Mouse (Mus musculus): ENCODE data around the gene Crybb2.
"Not testable (repeated sequence)": the region's sequence is repeated elsewhere in the genome, so short reads cannot be mapped to it uniquely, and the experiment has no call there.

Gene Crybb2

GRCm38 (mm10) chr5:113070017-113070416, at the start of gene Crybb2:
Crybb2 (minus strand) TSS chr5:113070117.
- DNase-seq: no peak

DNA sequence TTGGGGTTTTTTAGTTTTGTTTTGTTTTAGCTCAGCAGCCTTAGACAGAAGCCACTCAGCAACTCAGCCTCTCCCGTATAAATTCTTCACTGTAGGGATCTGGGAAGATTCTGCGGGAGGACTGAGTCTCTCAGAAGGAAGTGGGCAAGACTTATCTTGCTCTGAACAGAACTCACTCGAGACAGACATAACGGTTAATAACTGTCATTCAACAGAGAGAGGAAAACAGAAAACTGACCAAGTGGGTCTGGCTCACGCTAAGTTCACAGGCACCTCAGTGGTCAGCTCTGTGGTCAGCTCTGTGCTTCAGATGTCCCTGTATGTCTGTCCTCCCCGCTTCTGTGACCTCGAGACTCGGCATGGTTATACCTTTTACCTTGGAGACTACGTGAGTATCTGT, 49.4 kb upstream of the Crybb2 start:
- DNase-seq: no peak

DNA sequence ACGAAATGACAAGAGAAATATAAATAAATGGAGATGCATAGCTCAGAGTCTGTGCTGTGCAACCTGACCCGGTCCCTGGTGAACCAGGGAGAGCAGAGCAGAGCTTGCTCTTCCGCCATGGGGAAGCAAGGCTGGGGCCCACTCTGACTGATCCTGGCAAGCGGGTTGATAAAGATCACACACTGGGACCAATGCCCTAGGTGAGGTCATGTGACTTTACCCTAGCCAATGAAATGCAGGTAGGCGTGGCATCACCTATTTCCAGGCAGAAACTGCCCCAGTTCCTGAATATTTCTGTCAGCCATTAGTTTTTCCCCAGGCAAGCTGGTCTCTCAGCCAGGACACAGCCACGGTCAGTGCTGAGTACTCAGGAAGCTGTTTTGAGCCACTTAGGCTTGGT, 48.8 kb upstream of the Crybb2 start:
- DNase-seq: no peak

GRCm38 (mm10) chr5:113117361-113117760, 47.4 kb upstream of the Crybb2 start:
- no peak for DNase-seq

- DNase-seq: no peak
Observed at GRCm38 (mm10) chr5:113115896-113116295, 46.0 kb upstream of the Crybb2 start.

DNA sequence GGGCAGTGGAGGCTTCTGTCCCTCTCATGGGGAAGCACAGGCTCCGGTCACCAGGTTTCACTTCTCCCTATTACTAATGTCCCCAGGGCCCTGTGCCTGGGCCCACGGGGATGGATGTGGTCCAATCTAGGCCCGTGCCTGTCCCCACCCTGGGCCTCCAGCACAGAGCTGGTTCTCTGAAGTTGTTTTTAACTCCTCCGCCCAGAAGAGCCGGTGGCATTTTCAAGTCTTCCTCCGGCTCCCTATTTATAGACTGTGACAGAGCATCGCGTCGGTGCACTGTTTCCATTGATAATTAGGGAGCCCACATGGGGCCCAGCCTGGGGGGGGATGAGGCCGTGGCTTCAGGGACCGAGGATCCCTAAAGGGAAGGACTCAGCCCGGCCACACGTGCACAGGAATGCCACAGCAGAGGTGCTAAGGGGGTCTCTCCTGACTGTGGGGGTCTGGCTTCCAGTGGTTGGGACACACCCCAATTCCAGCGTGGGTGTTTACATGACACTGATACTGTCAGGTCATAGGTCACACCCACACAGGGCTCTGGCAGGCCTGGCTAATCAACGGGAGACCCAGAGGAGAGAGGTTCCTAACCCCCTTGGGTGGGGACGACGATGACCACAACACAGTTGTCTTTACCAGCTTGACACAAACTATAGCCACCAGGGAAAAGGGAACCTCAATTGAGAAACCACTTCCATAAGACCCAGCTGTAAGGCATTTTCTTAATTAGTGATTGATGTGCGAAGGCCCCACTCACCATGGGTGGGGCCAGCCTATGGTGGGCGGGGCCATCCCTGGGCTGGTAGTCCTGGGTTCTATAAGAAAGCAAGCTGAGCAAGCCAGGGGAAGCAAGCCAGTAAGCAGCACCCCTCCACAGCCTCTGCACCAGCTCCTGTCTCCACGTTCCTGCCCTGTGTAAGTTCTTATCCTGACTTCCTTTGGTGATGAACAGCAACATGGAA, 44.6 kb upstream of the Crybb2 start:
- no peak for DNase-seq

- DNase-seq: no peak
Observed at GRCm38 (mm10) chr5:113113120-113113519, 43.2 kb upstream of the Crybb2 start.

DNA sequence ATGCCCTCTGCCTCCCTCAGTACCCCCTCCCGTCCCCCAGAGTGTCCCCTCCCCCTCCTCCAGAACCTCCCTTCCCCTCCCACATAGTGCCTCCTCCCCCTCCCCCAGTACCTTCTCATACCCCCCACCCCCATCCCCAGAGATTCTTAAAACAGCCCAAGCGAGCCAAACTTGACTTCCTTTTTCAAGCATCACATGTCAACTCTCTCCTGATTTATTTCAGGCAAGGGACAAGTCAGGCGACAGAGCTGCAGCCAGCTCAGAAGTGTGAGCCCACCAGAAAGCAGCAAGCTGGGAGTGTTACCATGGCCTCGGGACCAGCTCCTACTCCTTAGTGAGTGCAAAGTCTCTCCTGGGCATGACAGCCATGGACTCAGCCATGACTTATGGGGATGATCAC, 41.4 kb upstream of the Crybb2 start:
- no peak for DNase-seq

DNA sequence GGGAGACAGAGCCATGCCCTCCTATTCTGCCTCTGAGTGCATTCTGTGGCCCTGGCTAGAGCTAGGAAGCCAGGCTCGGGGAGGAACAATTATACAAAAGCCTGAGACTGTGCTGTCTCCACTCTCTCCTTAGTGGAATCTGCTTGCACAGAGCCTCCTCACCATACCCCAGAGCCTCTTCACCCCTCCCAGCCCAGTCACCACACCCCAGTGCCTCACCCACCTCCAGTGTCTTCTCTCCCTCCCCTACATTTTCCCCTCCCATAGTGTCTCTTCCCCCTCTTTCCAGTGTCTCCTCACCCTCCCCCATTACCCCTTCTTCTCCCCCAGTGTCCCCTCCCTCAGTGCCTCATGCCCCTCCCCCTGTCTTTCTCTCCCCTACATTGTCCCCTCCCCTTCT, 41.0 kb upstream of the Crybb2 start:
- DNase-seq: no peak

GRCm38 (mm10) chr5:113109651-113110050, 39.7 kb upstream of the Crybb2 start:
- not testable (repeated sequence) for DNase-seq

GRCm38 (mm10) chr5:113108165-113108764, 38.3 kb upstream of the Crybb2 start:
- no peak for DNase-seq

GRCm38 (mm10) chr5:113107709-113108108, 37.8 kb upstream of the Crybb2 start:
- DNase-seq: no peak

DNA sequence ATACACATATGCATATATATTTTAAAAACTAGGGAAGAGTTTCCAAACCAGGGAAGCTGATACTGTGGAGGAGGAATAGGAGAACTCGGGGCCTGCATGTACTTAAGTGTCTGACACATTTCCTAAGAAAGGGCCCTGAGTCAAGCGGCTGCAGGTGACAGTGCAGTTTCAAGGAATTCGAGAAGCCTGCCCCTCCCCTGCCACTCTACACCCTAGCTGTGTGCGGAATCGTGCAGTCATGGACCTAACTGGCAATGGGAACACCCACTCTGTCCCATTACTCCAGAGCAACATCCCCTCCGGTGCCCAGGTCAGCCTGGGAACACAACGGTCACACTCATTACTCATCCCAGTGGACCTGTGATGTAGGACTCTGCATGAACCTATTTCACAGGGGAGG, 36.7 kb upstream of the Crybb2 start:
- no peak for DNase-seq

GRCm38 (mm10) chr5:113105481-113105880, 35.6 kb upstream of the Crybb2 start:
- DNase-seq: peak in 1 of 2 experiments; percentile 19

DNA sequence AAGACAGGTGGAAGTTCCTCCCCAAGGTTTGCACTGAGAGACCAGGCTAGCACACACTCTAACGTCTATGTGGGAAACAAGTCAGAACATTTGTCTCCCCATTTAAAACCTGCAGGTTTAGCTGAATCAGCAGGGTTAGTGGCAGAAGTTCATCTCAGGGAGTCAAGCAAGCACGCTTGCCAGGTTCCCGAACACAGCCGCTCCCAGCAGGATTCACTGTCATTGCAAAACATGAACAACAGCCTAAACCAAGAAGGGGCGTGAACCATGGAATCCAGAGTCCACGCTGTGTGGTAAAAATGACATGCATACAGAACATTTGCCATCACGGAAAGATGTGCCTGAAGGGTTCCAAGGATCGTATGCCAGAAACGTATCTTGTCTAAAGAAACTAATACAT, 35.1 kb upstream of the Crybb2 start:
- DNase-seq: no peak

GRCm38 (mm10) chr5:113102455-113102854, 32.5 kb upstream of the Crybb2 start:
- DNase-seq: no peak

- no peak for DNase-seq
Observed at GRCm38 (mm10) chr5:113101457-113101856, 31.5 kb upstream of the Crybb2 start.

DNA sequence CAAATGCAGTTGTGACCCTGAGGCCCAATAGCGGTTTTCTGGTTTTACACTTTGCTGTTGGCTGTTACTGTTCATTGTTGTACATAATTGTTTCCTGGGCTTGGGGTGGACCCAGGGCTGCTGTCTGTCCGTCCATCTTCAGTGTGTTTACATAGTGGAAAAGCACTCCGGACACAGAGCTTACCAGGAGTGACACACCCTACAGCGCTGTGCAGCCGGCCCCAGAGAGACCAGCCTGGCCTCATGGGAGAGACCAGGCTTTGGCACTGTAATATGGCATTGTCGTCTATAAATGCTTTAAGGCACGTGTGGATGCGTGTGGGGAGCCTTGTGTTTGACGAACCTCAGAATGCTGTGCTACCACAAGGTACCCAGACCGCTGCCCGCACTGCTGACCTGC, 30.5 kb upstream of the Crybb2 start:
- no peak for DNase-seq

DNA sequence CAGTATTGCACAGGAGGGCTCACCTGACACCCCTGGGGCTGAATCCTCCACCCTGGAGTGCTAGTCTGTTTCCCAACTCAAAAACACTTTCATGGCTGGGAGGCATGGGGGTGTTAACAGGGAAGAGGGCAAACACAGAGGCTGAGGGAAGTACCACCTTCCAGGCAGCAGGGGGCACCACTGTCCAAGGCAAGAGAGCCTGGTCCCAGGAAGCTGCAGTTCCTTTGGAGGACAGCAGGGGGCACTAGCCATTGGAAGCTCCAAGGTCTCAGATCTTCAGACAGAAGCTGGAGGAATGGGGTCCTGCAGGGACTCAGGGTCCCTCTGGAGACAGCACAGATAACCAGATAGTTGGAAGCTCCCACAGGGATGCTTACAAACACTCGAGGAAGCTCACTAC, 29.6 kb upstream of the Crybb2 start:
- DNase-seq: peak; percentile 92 to 94

GRCm38 (mm10) chr5:113097551-113097950, 27.6 kb upstream of the Crybb2 start:
- no peak for DNase-seq

- no peak for DNase-seq
Observed at GRCm38 (mm10) chr5:113095456-113095855, 25.5 kb upstream of the Crybb2 start.

DNA sequence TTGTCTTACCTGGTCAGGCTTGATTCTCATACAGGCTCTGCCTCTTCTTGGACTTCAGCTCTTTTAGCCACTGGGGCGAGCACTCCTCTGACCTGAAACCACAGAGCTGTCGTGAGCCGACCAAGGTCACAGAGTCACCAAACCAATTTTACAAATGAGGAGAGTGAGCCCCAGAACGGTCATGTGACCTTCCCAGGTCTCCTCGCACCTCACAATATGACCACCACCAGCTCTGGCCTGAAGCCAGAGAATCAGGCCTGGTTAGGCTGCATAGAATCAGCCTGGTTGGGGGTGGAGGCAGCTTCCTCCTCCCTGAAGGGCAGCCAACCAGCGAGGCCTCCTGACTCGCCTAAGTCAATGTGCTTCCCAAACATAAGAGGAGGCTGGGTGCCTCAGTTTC, 22.5 kb upstream of the Crybb2 start:
- no peak for DNase-seq

DNA sequence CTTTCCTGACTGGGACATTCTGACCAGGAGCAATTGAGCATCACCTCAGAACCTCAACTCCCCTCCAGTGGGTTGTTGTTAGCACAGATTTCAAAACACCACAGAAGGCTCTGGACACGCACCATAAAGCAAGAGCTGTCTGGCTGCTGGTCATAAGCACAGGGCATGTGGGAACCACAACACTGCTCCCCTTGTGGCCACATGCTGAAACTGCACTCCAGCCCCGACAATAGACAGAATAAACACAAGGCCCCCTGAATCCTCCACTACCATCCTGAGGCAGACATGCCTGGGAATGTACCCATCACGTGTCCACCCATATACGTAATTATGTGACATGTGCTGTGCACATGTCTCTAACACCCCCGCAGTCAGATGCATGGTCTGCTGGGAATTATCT, 21.2 kb upstream of the Crybb2 start:
- peak; percentile 58 to 61 for DNase-seq

DNA sequence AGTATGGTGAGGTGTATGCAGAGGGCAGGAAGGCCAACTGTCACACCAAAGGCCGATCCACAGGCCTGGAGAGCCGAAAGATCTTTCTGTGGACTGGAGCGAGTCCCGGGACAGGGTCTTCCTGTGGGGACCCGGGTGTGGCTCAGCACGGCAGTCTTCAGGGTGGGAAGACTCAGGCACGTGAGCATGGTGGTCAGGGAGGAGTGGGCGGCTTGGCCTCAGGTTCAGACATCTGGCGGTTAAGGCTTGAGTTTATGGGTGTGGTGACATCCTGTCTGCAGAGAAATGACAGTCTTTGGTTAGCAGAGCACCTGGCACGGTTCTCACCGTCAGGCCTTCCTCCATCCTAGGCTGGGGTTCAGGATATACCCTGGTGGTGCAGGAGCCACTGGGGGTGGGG, 20.8 kb upstream of the Crybb2 start:
- DNase-seq: no peak
